Mouse (Mus musculus) natural killer cell, adult 2 months (primary cell): ENCODE results near the gene Amotl2.
"Not testable (repeated sequence)": the region's sequence is repeated elsewhere in the genome, so short reads cannot be mapped to it uniquely, and the experiment has no call there.

ENCODE experiments used
- DNase-seq, 2 experiments: peaks; one replicate each; pipeline ENCODE4 v3.0.0; 2022; ENCODE audit warnings: low spot score in 2 of 2

Amotl2 gene

DNA sequence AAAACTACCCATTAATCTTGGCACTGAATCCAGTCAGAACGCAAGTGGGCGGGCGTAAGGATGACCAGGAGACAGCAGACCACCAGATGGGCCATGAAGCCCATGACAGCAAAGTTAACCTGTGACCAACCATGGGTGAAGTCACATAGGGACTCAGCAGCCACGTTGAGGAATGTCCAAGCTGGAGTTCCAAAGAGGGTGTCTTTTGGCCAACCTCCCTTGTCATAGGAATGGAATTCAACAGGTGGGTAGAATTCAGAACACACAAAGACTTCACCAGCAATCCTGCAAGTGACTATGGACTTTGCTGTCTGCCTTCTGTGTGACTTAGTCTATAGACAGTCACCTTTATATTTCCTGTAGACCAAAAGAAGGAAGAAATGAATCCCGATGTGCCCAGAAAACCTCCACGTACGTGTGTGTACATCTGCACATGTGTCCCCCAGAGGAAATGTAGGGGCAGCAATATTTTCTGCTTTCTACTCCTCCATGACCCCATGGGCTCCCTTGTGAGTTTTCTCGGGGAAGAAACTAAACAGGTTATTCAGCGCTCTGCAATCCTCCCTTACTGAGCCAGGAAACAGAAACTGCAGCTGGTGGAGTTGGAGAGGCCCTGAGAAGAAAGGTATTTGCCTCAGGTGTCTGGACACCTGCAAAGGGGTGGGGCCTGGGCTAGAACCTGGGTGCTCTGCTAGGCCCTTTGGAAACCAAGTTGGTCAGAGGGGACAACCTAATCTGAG, 17.7 kb downstream of the Amotl2 start:
- DNase-seq, result no peak

- no peak for DNase-seq
Observed at GRCm38 (mm10) chr9:102734739-102735075, 18.2 kb downstream of the Amotl2 start.

- DNase-seq, result no peak
Observed at GRCm38 (mm10) chr9:102735231-102735630, 18.8 kb downstream of the Amotl2 start.

- DNase-seq, result no peak
Observed at GRCm38 (mm10) chr9:102735996-102736395, 19.5 kb downstream of the Amotl2 start.

GRCm38 (mm10) chr9:102737405-102737804, 20.9 kb downstream of the Amotl2 start:
- DNase-seq, result no peak

DNA sequence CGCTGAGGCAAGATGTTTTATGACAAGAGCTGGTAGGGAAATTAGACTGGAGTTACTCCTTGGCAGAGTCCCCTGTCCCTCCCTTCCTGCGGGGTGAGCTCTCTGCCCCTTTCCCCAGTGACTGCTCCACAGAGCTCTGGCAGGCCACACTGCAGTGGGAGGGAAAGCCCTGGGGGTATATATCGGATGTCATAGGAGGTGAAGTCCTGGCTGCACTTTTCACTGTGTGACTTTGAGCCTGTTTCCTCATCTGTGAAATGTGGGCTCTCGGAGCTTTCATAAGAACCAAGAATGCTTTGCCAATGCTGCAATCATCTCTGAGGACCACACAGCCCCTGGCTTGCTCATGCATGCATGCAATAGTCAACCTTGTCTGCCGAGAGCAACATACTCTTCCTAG, 30.3 kb downstream of the Amotl2 start:
- DNase-seq, result no peak

DNA sequence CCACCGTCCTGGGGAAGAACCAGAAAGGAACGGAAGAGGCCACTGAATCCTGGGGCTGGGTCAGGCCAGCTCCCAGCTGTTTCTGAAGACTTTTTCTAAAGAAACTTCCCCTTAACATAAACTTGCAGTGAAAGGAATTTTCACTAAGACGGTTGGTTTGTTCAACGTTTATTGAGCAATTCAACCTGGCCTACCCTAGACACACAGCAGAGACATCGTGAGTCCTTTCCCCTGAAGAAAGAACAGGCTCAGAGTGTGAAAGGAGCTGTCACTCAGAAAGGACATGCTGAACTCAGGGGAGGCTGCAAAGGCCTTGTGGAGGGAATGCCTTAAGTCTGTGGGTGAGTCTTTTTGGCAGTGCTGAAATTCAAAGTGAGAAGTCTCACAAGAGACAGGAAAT, 31.4 kb downstream of the Amotl2 start:
- no peak for DNase-seq

- no peak for DNase-seq
Observed at GRCm38 (mm10) chr9:102749216-102749615, 32.7 kb downstream of the Amotl2 start.

DNA sequence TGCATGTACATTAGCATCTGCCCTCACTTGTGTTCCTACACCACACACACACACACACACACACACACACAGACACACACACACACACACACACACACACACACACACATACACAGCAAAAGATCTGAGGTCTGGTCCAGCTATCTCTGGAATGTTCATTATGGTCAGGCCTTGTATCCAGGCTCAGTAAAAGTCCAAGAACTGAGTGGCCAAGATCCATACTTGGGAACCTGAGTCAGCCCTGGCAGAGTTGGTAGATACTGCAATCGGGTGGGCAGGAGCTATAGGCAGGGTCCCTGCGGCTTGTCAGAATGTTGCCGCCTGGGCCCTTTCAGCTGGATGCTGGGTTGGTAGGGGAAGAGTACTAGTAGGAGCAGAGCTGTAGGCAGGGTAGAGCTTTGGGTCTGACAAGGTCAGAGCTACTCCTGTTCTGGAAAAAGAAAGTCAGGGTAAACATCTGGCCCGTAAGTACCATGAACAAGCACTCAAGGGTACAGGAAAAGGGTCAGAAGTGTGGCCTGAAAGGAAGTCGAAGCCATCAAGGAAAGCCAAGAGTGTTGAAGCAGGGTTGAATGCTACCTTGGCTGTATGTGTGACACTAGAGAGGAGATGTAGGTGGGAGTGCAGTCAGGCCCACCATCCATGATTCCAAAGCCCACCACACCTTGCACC, 35.3 kb downstream of the Amotl2 start:
- no peak for DNase-seq

GRCm38 (mm10) chr9:102753299-102753698, 36.8 kb downstream of the Amotl2 start:
- DNase-seq, result no peak

DNA sequence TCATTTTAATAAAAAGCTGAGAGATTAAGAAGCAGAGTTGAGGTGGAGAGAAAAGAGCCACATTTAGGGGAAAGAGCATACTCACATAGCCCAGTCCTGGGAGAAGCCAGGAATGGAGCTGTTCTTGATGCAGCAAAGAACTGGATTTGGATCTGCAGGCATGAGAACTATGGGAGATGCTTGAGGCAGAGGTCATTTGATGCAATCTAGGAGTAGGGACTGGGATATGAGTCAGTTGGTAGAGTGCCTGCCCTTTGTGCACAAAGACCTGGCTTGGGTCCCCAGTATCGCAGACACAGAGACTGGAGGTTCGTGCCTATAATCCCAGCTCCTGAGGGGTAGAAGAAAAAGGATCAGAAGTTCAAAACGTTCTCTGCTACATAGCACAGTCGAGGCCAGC, 38.7 kb downstream of the Amotl2 start:
- DNase-seq, result no peak

DNA sequence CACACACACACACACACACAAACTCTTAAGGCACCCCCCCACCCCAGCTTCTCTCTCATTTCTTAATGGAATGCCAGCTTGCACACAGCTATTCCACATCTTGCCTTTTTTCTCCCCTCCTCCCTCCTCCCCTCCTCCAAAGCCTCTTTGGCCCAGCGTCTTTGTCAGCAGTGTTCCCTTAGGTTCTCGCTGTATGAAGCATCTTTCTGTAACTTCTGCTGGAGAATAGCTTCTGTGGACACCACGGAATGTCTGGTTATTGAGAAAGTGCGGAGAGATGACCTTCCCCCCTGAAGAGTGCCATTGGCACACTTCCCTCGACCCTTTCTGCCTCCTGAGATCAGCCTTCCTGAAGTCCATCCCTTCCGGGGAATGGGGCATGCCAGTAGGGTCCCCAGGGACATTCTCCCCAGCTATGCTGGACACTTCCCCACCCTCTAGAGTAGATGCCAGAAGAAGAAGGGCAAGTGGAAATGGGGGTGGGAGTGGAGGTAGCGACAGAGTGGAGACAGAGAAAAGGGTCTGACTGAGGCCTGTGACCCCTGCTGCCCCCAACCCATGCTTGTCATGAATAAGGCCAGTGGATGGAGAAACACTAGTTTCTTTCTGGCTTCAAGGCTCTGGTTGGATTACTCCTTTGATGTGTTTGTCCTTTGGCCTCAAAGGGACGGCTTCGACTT, 39.3 kb downstream of the Amotl2 start:
- DNase-seq, result no peak

- DNase-seq, result no peak
Observed at GRCm38 (mm10) chr9:102756352-102756751, 39.9 kb downstream of the Amotl2 start.

DNA sequence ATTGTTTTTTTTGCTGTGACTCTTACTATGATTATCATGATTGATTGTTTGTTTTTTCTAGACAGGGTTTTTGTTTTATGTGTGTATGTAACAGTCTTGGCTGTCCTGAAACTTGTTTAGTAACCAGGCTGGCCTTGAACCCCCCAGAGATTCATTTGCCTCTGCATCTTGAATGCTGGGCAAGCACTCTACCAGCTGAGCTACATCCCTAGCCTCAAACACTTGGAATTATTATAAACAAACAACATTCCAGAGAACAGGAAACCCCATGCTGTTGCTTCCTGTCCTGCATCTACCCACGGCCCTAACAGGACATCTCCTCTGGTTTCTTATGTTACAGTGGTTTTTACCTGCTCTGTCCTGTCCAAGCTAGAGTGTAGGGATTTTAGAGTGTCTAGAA, 42.4 kb downstream of the Amotl2 start:
- DNase-seq, result no peak

DNA sequence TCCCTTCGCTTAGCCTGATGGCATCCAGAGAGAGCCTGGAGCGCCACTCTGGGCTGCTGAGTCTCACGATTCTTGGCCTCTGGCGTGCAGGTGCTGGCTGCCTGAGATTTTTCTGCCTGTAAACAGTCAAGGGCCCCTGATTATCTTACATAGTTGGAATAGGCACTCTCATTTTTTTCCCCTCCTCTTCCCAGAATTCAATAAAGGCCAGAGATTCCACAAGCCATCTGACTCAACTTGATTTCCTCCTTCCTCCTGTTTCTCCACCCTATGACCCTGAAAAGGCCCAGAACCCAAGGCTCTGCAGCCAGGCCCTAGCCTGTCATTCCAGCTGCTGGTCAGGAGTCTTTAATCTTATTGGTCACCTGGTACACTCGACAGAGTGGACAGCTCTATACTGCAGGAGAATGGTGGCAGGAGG, 43.1 kb downstream of the Amotl2 start:
- DNase-seq, result no peak

- DNase-seq, result no peak
Observed at GRCm38 (mm10) chr9:102761599-102761998, 45.1 kb downstream of the Amotl2 start.

GRCm38 (mm10) chr9:102762836-102763235, 46.4 kb downstream of the Amotl2 start:
- DNase-seq, result no peak

GRCm38 (mm10) chr9:102763520-102763919, 47.0 kb downstream of the Amotl2 start:
- DNase-seq, result no peak

DNA sequence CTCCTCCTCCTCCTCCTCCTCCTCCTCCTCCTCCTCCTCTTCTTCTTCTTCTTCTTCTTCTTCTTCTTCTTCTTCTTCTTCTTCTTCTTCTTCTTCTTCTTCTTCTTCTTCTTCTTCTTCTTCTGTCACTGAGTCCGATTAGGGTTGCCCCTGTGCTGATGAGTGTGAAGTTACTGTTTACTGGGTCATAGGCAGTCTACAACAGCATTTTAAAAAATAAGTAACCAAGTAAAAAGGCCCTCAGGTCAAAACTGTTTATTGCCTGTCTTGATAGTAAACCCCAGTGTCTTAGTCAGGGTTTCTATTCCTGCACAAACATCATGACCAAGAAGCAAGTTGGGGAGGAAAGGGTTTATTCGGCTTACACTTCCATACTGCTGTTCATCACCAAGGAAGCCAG, 48.1 kb downstream of the Amotl2 start:
- DNase-seq, result not testable (repeated sequence)

GRCm38 (mm10) chr9:102766741-102767140, 50.3 kb downstream of the Amotl2 start:
- no peak for DNase-seq

- DNase-seq, result no peak
Observed at GRCm38 (mm10) chr9:102769257-102769656, 52.8 kb downstream of the Amotl2 start.

GRCm38 (mm10) chr9:102770190-102770589, 53.7 kb downstream of the Amotl2 start:
- no peak for DNase-seq

DNA sequence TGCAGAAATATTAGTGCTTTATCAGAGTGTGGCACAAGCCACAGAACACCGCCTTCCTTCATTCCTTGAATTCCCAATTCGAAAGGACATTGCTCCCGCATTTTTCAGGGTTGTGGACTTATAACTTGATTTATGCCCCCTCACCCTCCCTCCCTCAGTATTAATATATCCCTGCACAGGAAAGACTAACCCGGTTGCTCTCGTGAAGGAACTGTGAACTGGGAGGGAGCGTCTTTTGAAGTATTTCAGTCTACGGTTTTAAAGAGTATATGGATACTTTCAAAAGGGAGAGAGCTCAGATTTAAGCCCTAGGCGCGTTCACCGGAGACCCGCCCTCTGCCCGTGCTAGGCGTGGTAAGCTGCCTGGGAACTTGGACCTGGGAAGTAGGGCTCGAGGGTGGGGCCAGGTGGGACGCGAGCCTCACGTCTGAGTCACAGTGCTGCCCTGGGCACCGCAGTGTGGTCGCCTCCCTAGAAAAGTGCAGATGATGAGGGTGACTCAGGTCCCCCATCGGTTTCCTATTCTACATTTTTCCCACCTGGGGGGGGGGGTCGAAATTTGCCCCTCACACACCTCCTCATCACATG, 54.9 kb downstream of the Amotl2 start:
- no peak for DNase-seq
